Mouse (Mus musculus): ENCODE measurements around the gene Pbrm1. TPM values are rescaled to one million over a fixed set of nuclear protein-coding genes. Genes with fewer than 3 reads are reported as not detected.

Pbrm1 gene
- polyA plus RNA-seq, 1 experiment from 2014 or later = 47.9 TPM

DNA sequence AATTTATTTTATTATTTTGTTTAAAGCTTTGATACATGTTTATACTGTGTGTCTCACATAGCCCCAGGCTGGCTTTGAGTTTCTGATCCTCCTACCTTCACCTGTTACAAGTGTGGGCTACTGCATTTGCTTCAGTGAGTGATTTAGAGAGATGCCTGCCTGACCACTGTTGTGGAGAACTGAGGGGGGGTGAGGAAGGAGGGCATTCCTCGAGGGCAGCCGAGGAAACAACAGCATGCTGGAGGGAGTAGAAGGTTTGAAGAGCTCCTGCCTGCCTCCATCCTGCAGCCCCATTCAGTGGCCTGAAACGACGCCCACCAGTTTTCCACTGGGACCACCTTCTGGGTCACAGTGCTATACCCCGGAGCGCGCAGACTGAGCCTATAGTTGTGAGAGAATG, 146.5 kb downstream of the Pbrm1 start:
- Histone ChIP-seq H3K36me3 (ENCODE audit: control insufficient read depth, insufficient read depth, low read length) (no peaks in the 10 kb centered on the region), H3K9ac (ENCODE audit: low read length) (no peak overlapping the region), H3K4me3 (ENCODE audit: low read depth, low read length) (no peak overlapping the region), H3K27ac (replicated peaks) (no peak overlapping the region), H3K4me2 (replicated peaks; ENCODE audit: low read depth) (no peak overlapping the region), H3K9me3 (ENCODE audit: control insufficient read depth, low read length) (no peaks in the 10 kb centered on the region), H3K27me3 (ENCODE audit: control insufficient read depth, insufficient read depth, low read length) (no peaks in the 10 kb centered on the region), H3K4me1 (replicated peaks; ENCODE audit: control insufficient read depth, insufficient read depth) (no peaks in the 10 kb centered on the region)
- DNase-seq (ENCODE audit: low spot score) (no peak), ATAC-seq (ENCODE audit: low FRiP score, low TSS enrichment) (no peak)
- 58% methylated on average over 7 of the region's 7 CpGs for WGBS
- TF ChIP-seq EP300 (optimal IDR thresholded peaks at IDR 0.05) (no peak), CTCF (IDR thresholded peaks at IDR 0.05; ENCODE audit: low read depth) (no peak)

DNA sequence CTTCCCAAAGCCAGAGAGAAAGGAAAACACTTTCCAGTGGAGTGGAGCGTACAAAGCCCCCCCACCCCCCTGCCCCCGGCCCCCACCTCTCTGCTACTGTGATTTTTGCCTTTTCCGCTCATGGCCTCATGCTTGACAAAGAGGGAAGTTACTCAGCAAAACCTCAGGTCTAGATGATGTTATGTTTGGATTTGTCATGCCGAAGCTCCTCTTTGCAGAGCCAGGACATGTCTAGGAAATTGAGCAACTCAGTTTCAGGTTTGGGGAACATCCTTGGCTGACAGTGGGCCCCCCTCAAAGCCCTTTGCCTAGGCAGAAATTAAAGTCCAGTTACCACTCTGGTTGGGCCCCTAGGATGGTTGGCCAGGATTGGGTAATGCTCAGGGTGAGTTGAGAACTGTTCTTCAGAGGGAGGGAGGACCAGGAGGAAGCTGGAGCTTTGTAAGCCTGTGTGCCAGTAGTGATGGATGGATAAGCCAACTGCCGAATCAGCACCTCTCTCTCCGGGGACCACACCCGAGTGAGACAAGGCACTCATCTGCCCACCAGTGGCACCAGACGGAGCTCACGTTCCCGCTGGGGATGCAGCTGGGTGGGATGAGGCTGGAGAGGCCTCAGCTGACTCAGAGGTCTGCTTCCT, 147.2 kb downstream of the Pbrm1 start:
- no peaks in the 10 kb centered on the region for H3K9me3 ChIP-seq (ENCODE audit: control insufficient read depth, low read length)
- H3K27me3 ChIP-seq (ENCODE audit: control insufficient read depth, insufficient read depth, low read length) = no peaks in the 10 kb centered on the region
- no peak overlapping the region for H3K4me3 ChIP-seq (ENCODE audit: low read depth, low read length)
- no peak for DNase-seq (ENCODE audit: low spot score)
- no peaks in the 10 kb centered on the region for H3K4me1 ChIP-seq (replicated peaks; ENCODE audit: control insufficient read depth, insufficient read depth)
- TF ChIP-seq CTCF (IDR thresholded peaks at IDR 0.05; ENCODE audit: low read depth) (no peak), EP300 (optimal IDR thresholded peaks at IDR 0.05) (no peak)
- no peak overlapping the region for H3K4me2 ChIP-seq (replicated peaks; ENCODE audit: low read depth)
- peak overlapping the region; percentile 27; the same call in 1 of the 2 replicates for H3K9ac ChIP-seq (ENCODE audit: low read length)
- 20% methylated on average over 10 of the region's 10 CpGs for WGBS
- H3K36me3 ChIP-seq (ENCODE audit: control insufficient read depth, insufficient read depth, low read length) = peaks cover 4% of the 10 kb centered on the region
- ATAC-seq (ENCODE audit: low FRiP score, low TSS enrichment) = peak; percentile 53; the same call in 1 of the 2 replicates
- H3K27ac ChIP-seq (replicated peaks) = 0 out of 2 replicates have a peak overlapping the region, but pooled peaks have one; percentile 18

DNA sequence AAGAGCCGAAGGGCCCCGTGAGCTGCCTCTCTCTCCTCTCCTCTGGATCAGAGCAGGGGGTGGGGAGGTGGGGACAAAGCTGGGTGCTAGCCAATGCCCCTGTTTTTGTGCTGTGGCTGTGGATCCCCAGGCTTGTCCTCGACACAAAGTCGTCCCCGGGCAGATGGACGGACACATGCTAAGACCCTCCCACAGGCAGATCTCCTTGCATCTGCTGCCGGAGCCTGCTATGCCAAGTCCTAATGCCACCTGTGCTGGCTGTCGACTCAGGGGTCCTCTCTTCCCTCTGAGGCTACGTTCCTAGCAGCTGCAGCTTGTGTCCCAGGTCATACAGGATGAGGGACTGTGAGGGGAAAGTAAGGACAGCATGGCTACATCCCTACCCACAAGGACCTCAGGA, 147.9 kb downstream of the Pbrm1 start:
- H3K4me2 ChIP-seq (replicated peaks; ENCODE audit: low read depth) = peak overlapping the region; percentile 36
- no peak for DNase-seq (ENCODE audit: low spot score)

DNA sequence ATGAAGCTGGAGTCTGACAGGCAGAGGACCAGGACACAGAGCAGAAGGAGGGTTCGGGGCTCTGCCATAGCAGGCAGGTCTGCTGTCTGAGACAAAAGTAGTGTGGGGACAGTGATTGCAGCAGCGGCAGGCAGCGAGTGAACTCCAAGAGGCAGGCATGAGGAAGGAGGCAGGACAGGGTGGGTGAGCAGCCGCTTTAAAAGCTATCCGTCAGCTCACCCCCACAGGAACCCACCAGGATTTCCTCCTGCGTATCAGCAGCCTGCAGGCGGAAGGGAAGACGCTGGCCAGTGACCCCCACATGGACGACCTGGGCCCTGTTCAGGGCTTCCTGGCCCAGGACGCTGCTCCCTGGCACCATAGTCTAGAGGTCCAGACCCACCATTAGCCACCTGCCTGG, 149.5 kb downstream of the Pbrm1 start, which contains the start of gene Stab1:
TSS of gene Stab1 (minus strand) at position 217 of the 400 bp plus-strand sequence.
- Histone ChIP-seq H3K4me3 (ENCODE audit: low read depth, low read length) (peak within 1 kb of the TSS; percentile 15; the same call in 1 of the 2 replicates), H3K27me3 (ENCODE audit: control insufficient read depth, insufficient read depth, low read length) (no peaks in the 10 kb centered on the region), H3K9ac (ENCODE audit: low read length) (peak within 1 kb of the TSS; percentile 8; the same call in 1 of the 2 replicates), H3K4me1 (replicated peaks; ENCODE audit: control insufficient read depth, insufficient read depth) (no peaks in the 10 kb centered on the region), H3K4me2 (replicated peaks; ENCODE audit: low read depth) (peak within 1 kb of the TSS; percentile 36), H3K9me3 (ENCODE audit: control insufficient read depth, low read length) (no peaks in the 10 kb centered on the region), H3K36me3 (ENCODE audit: control insufficient read depth, insufficient read depth, low read length) (peaks cover 25% of the 10 kb centered on the region), H3K27ac (replicated peaks) (peak within 1 kb of the TSS; percentile 18; the same call in 1 of the 2 replicates)
- no peak for DNase-seq (ENCODE audit: low spot score)
- WGBS = 37% methylated on average over 10 of the region's 10 CpGs
- TF ChIP-seq EP300 (optimal IDR thresholded peaks at IDR 0.05) (no peak), CTCF (IDR thresholded peaks at IDR 0.05; ENCODE audit: low read depth) (no peak)
- no peak for ATAC-seq (ENCODE audit: low FRiP score, low TSS enrichment)

More for the DNA sequence above, 147.9 kb downstream of the Pbrm1 start:
- no peaks in the 10 kb centered on the region for H3K27me3 ChIP-seq (ENCODE audit: control insufficient read depth, insufficient read depth, low read length)
- 53% methylated on average over 9 of the region's 9 CpGs for WGBS
- no peaks in the 10 kb centered on the region for H3K4me1 ChIP-seq (replicated peaks; ENCODE audit: control insufficient read depth, insufficient read depth)
- H3K36me3 ChIP-seq (ENCODE audit: control insufficient read depth, insufficient read depth, low read length) = peaks cover 11% of the 10 kb centered on the region
- H3K9me3 ChIP-seq (ENCODE audit: control insufficient read depth, low read length) = no peaks in the 10 kb centered on the region
- peak overlapping the region; percentile 27; the same call in 1 of the 2 replicates for H3K9ac ChIP-seq (ENCODE audit: low read length)
- H3K27ac ChIP-seq (replicated peaks) = 0 out of 2 replicates have a peak overlapping the region, but pooled peaks have one; percentile 35
- TF ChIP-seq CTCF (IDR thresholded peaks at IDR 0.05; ENCODE audit: low read depth) = no peak
- no peak for TF ChIP-seq EP300 (optimal IDR thresholded peaks at IDR 0.05)
- H3K4me3 ChIP-seq (ENCODE audit: low read depth, low read length) = peak overlapping the region; percentile 15; the same call in 1 of the 2 replicates
- ATAC-seq (ENCODE audit: low FRiP score, low TSS enrichment) = no peak

DNA sequence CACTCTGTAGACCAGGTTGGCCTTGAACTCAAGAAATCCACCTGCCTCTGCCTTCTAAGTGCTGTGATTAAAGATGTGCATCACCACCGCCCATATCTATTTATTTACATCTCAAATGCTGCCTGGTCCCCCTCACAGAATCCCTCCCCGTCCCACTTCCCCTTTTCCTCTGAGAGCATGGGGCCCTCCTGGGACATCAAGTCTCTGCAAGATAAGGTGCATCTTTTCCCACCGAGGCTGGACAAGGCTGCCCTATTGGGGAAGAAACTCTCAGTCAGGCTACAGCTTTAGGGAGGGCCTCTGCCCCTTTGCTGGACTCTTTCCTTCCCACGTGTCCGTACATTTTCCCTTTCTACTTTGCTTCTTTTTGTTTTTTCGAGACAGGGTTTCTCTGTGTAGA, 150.6 kb downstream of the Pbrm1 start:
- H3K4me3 ChIP-seq (ENCODE audit: low read depth, low read length) = no peak overlapping the region
- no peak for ATAC-seq (ENCODE audit: low FRiP score, low TSS enrichment)
- WGBS = 66% methylated on average over 6 of the region's 6 CpGs
- H3K36me3 ChIP-seq (ENCODE audit: control insufficient read depth, insufficient read depth, low read length) = peaks cover 34% of the 10 kb centered on the region
- no peaks in the 10 kb centered on the region for H3K27me3 ChIP-seq (ENCODE audit: control insufficient read depth, insufficient read depth, low read length)
- H3K4me2 ChIP-seq (replicated peaks; ENCODE audit: low read depth) = no peak overlapping the region
- TF ChIP-seq EP300 (optimal IDR thresholded peaks at IDR 0.05) = no peak
- TF ChIP-seq CTCF (IDR thresholded peaks at IDR 0.05; ENCODE audit: low read depth) = no peak
- H3K9me3 ChIP-seq (ENCODE audit: control insufficient read depth, low read length) = no peaks in the 10 kb centered on the region
- H3K9ac ChIP-seq (ENCODE audit: low read length) = no peak overlapping the region
- H3K27ac ChIP-seq (replicated peaks) = no peak overlapping the region
- DNase-seq (ENCODE audit: low spot score) = no peak
- H3K4me1 ChIP-seq (replicated peaks; ENCODE audit: control insufficient read depth, insufficient read depth) = no peaks in the 10 kb centered on the region

DNA sequence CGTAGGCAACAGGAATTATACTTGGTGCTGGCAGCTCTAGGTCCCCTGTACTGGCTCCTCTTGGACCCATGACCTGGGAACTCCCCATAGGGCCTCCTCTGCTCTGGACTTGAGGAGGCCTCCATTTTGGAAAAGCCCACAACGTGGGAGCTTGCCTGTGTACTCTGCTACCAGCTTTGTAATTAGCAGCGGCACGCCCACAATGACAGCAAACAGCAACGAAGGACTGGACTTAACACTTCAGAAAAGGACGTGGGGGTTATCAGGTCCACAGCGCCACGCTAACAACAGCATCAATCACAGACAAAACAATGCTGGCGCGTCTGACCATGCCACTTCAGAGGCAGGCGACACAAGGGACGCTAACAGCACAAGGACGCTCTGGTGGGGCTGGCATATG, 152.0 kb downstream of the Pbrm1 start:
- ATAC-seq (ENCODE audit: low FRiP score, low TSS enrichment) = no peak
- no peak for DNase-seq (ENCODE audit: low spot score)

More for the DNA sequence above, 152.0 kb downstream of the Pbrm1 start:
- Histone ChIP-seq H3K4me2 (replicated peaks; ENCODE audit: low read depth) (no peak overlapping the region), H3K4me1 (replicated peaks; ENCODE audit: control insufficient read depth, insufficient read depth) (no peaks in the 10 kb centered on the region), H3K4me3 (ENCODE audit: low read depth, low read length) (no peak overlapping the region), H3K27ac (replicated peaks) (no peak overlapping the region), H3K9ac (ENCODE audit: low read length) (no peak overlapping the region), H3K27me3 (ENCODE audit: control insufficient read depth, insufficient read depth, low read length) (no peaks in the 10 kb centered on the region), H3K9me3 (ENCODE audit: control insufficient read depth, low read length) (no peaks in the 10 kb centered on the region), H3K36me3 (ENCODE audit: control insufficient read depth, insufficient read depth, low read length) (peaks cover 35% of the 10 kb centered on the region)
- TF ChIP-seq EP300 (optimal IDR thresholded peaks at IDR 0.05) = no peak
- no peak for TF ChIP-seq CTCF (IDR thresholded peaks at IDR 0.05; ENCODE audit: low read depth)
- WGBS = 80% methylated on average over 13 of the region's 13 CpGs

Other genes with a start within 250 kb of the Pbrm1 start
- 22.2 and 24.0 TPM in 2 replicates for gene Tmem110, start 193.5 kb upstream of the Pbrm1 start, polyA plus RNA-seq (2015; fragmentation: Nextera tagmentation; extraction: Ambion mirVana)
- gene Mustn1, start 139.9 kb upstream of the Pbrm1 start, polyA plus RNA-seq (2015; fragmentation: Nextera tagmentation; extraction: Ambion mirVana) = 29.2 and 32.3 TPM in 2 replicates
- 1.2 and 2.4 TPM in 2 replicates for gene Itih4, start 132.7 kb upstream of the Pbrm1 start, polyA plus RNA-seq (2015; fragmentation: Nextera tagmentation; extraction: Ambion mirVana)
- 2.1 and 5.1 TPM in 2 replicates for gene Itih3, start 95.4 kb upstream of the Pbrm1 start, polyA plus RNA-seq (2015; fragmentation: Nextera tagmentation; extraction: Ambion mirVana)
- 0.21 and 0.40 TPM in 2 replicates for gene Itih1, start 75.8 kb upstream of the Pbrm1 start, polyA plus RNA-seq (2015; fragmentation: Nextera tagmentation; extraction: Ambion mirVana)
- gene Nek4, start 67.8 kb upstream of the Pbrm1 start, polyA plus RNA-seq (2015; fragmentation: Nextera tagmentation; extraction: Ambion mirVana) = 4.1 and 4.2 TPM in 2 replicates
- 28.2 and 29.7 TPM in 2 replicates for gene Glt8d1, start 17.7 kb upstream of the Pbrm1 start, polyA plus RNA-seq (2015; fragmentation: Nextera tagmentation; extraction: Ambion mirVana)
- 508 and 513 TPM in 2 replicates for gene Spcs1, start 17.5 kb upstream of the Pbrm1 start, polyA plus RNA-seq (2015; fragmentation: Nextera tagmentation; extraction: Ambion mirVana)
- 58.0 and 70.7 TPM in 2 replicates for gene Gnl3, start within 50 bp of the Pbrm1 start, polyA plus RNA-seq (2015; fragmentation: Nextera tagmentation; extraction: Ambion mirVana)
- gene Smim4, start 109.8 kb downstream of the Pbrm1 start, polyA plus RNA-seq (2015; fragmentation: Nextera tagmentation; extraction: Ambion mirVana) = 99.3 and 108 TPM in 2 replicates
- gene Nt5dc2, start 111.9 kb downstream of the Pbrm1 start, polyA plus RNA-seq (2015; fragmentation: Nextera tagmentation; extraction: Ambion mirVana) = 61.0 and 65.3 TPM in 2 replicates
- gene Stab1, start 149.5 kb downstream of the Pbrm1 start, polyA plus RNA-seq (2015; fragmentation: Nextera tagmentation; extraction: Ambion mirVana) = 23.7 and 23.9 TPM in 2 replicates
- gene Tnnc1, start 189.2 kb downstream of the Pbrm1 start, polyA plus RNA-seq (2015; fragmentation: Nextera tagmentation; extraction: Ambion mirVana) = 4.1 and 6.5 TPM in 2 replicates
- 87.7 and 106 TPM in 2 replicates for gene Nisch, start 197.8 kb downstream of the Pbrm1 start, polyA plus RNA-seq (2015; fragmentation: Nextera tagmentation; extraction: Ambion mirVana)
- gene Sema3g, start 198.7 kb downstream of the Pbrm1 start, polyA plus RNA-seq (2015; fragmentation: Nextera tagmentation; extraction: Ambion mirVana) = 0.38 and 0.53 TPM in 2 replicates
- gene Phf7, start 232.2 kb downstream of the Pbrm1 start, polyA plus RNA-seq (2015; fragmentation: Nextera tagmentation; extraction: Ambion mirVana) = 9.5 and 10.1 TPM in 2 replicates
- gene Bap1, start 232.3 kb downstream of the Pbrm1 start, polyA plus RNA-seq (2015; fragmentation: Nextera tagmentation; extraction: Ambion mirVana) = 22.5 and 24.5 TPM in 2 replicates

Measured in stomach, postnatal 0 days (tissue).